15 mouse cellular contexts compared by ENCODE assay signal in the genomic region with DNA sequence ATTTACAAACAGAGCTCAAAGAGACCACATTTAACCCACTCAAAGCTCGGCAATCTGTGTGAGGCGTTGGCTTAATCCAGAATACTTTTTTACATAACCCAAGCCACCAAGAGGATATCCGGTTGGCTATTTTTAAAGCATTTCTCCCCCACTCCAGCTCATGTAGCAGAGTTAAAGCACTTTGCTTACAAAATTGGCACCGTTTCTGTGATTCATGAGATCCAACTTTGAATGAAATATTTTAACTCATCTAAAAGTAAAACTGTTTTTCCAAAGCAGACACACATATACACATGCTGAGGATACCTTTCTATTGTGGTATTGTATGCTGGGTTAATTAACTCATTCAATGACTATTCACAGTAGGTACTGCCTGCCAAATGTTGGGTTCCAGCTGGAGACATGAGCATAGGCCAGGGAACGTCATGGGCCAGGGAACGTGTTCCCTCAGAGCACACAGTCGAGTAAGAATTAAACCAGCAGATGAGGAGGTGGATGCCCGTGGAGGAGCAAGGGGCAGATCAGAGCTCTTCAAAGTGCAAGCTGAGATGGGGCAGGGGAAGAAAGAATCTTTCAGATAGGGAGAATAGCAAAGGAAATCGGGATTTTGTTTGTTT. TPM values are rescaled to one million over a fixed set of nuclear protein-coding genes. Genes with fewer than 3 reads are reported as not detected.
DNase-seq lines count a peak whose midpoint lies in the region; ATAC-seq lines count a peak whose summit lies in the region.
"Had no signal": no experiment of that assay in that cellular context is flagged by ENCODE, and none has a peak within 500 bp of the region (broad histone marks: within the 10 kb centered on the region; RNA-seq: fewer than 3 reads in every experiment).

No protein-coding gene starts in this region.

- no peak for ATAC-seq in kidney, embryonic 14.5 days (ENCODE audit: low FRiP score, low TSS enrichment)
- ATAC-seq: Patski had no signal

- intact Hi-C loops in heart, postnatal 25 days (cut with DNase I): no loop called here

- 72% methylated on average over 9 of the region's 9 CpGs for WGBS in kidney, embryonic 14.5 days

- no peaks in the 10 kb centered on the region for H3K4me1 ChIP-seq in kidney, embryonic 14.5 days (ENCODE audit: control insufficient read depth, insufficient read depth, low read length)
- H3K4me1 ChIP-seq: hindbrain, embryonic 15.5 days had no signal

- H3K27me3 ChIP-seq in kidney, embryonic 14.5 days (ENCODE audit: control insufficient read depth, insufficient read depth, low read length): no peaks in the 10 kb centered on the region
- H3K27me3 ChIP-seq: hindbrain, embryonic 15.5 days; Patski had no signal

- H3K4me2 ChIP-seq in kidney, embryonic 14.5 days (replicated peaks; ENCODE audit: low read depth, low read length): no peak overlapping the region
- H3K4me2 ChIP-seq: hindbrain, embryonic 15.5 days; liver, embryonic 11.5 days; midbrain, embryonic 11.5 days had no signal

- H3K9ac ChIP-seq in kidney, embryonic 14.5 days (ENCODE audit: low read depth, low read length): no peak overlapping the region
- H3K9ac ChIP-seq: hindbrain, embryonic 15.5 days had no signal

- H3K9me3 ChIP-seq in kidney, embryonic 14.5 days (ENCODE audit: control insufficient read depth, low read length): no peaks in the 10 kb centered on the region
- H3K9me3 ChIP-seq: hindbrain, embryonic 15.5 days had no signal

- no peak overlapping the region for H3K4me3 ChIP-seq in kidney, embryonic 14.5 days (ENCODE audit: low read length)
- H3K4me3 ChIP-seq: erythroblast, embryonic 14.5 days; hindbrain, embryonic 15.5 days had no signal

- peak; percentile 28 to 52 for DNase-seq in heart, adult 18-20 months
- no peak for DNase-seq in heart, postnatal 25 days (ENCODE audit: low spot score)
- peak; percentile 63 to 66 for DNase-seq in kidney, postnatal 36 days
- peak; percentile 13 to 17 for DNase-seq in right cerebral cortex, adult 2 months (ENCODE audit: low spot score in 2 of 2)
- no peak for DNase-seq in right cerebral cortex, postnatal 25 days
- DNase-seq in embryo, embryonic 10 days (ENCODE audit: low spot score): no peak
- DNase-seq: cerebellum, adult 18-20 months; right cerebral cortex, postnatal 4 days; thymus, postnatal 14 days had no signal

- H3K27ac ChIP-seq in kidney, embryonic 14.5 days (ENCODE audit: low read depth, low read length): no peak overlapping the region
- H3K27ac ChIP-seq: hindbrain, embryonic 15.5 days had no signal

- H3K36me3 ChIP-seq in kidney, embryonic 14.5 days (ENCODE audit: control insufficient read depth, insufficient read depth, low read length): no peaks in the 10 kb centered on the region
- H3K36me3 ChIP-seq: hindbrain, embryonic 15.5 days had no signal

RNA-seq across cellular contexts. Expression of a gene that starts 22.0 kb away (rescaled TPM):
- 1 to 10 TPM; 1.1 to 1.5 TPM for total RNA-seq in heart, adult 18-20 months (2021)
- total RNA-seq in heart, postnatal 25 days (2021): 1 to 10 TPM; 3.3 to 3.7 TPM
- polyA plus RNA-seq in kidney, embryonic 14.5 days (2014; fragmentation: Nextera tagmentation; extraction: Ambion mirVana): 0.67 and 1.2 TPM in 2 replicates

RNA-seq across cellular contexts. Expression of a gene that starts 22.1 kb away (rescaled TPM):
- total RNA-seq in heart, adult 18-20 months (2021): 1 to 10 TPM; 4.2 to 4.7 TPM
- total RNA-seq in heart, postnatal 25 days (2021): 10 to 100 TPM in 1 of 2 experiments, 1 to 10 TPM in 1; 9.6 to 10.5 TPM
- 0.56 and 1.0 TPM in 2 replicates for polyA plus RNA-seq in kidney, embryonic 14.5 days (2014; fragmentation: Nextera tagmentation; extraction: Ambion mirVana)
- polyA plus RNA-seq: erythroblast, embryonic 14.5 days had no signal

Comparison
In these comparisons a context has a peak if more than half of its experiments do, and no peak if none do; other contexts are left out.
1. DNase-seq: peak in heart, adult 18-20 months (2 of 2), kidney, postnatal 36 days (2 of 2) and right cerebral cortex, adult 2 months (2 of 2); none in heart, postnatal 25 days (single experiment), right cerebral cortex, postnatal 25 days (single experiment) and embryo, embryonic 10 days (single experiment).